Mouse (Mus musculus): ENCODE measurements around the gene Gm11992. TPM values are rescaled to one million over a fixed set of nuclear protein-coding genes. Genes with fewer than 3 reads are reported as not detected.

Gene Gm11992
- polyA plus RNA-seq, 1 experiment from 2014 or later: 0.09 TPM

DNA sequence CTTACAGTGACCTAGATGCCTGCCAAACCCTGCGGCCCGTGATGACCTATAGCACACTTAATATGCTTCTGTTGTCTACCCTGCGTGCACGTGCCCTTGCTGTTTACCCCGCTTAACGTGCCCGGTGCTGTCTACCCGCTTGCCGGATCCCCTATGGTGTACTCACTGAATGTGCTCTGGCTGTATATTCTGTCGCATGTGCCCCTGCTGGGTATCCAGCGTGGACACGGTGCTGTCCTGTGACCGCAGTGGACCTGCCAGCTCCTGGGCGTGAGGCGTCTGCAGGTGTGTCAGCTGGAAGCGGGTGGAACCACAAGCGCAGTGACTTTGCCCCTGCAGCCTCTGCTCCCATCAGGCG is 288 bp downstream of the Gm11992 start, which contains the start of gene Sun3:
Gene Sun3, minus strand, starts transcription at position 289 of the 358 bp plus-strand sequence.
- peaks cover 12% of the 10 kb centered on the region for H3K4me1 ChIP-seq
- H3K9me3 ChIP-seq (replicated peaks): no peaks in the 10 kb centered on the region
- H3K27me3 ChIP-seq (ENCODE audit: low read depth, poor library complexity, severe bottlenecking): peaks cover 35% of the 10 kb centered on the region
- no peak within 1 kb of the TSS for H3K27ac ChIP-seq
- DNase-seq (ENCODE audit: low spot score): no peak
- peak within 1 kb of the TSS; percentile 59 for H3K4me3 ChIP-seq
- WGBS: under 1% methylated on average over 18 of the region's 18 CpGs
- H3K36me3 ChIP-seq: no peaks in the 10 kb centered on the region

DNA sequence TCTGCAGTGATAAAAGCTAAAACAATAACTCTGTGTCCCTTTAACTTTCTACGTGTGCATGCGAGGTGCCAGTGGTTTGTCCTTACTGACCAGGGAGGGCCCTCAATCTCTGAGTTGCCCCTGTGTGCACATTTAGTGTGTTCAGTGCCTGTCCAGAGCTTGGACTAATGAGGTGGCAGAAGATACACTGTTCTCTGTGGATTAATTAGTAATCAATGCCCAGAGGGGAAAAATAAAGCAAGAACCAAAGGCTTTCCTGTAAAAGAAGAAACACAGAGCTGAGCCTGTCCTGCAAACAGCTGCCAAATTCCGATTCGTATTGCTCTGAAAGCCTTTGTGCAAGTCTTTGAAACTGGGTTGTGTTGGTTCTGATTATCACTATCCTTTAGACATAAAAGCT is 1.8 kb downstream of the Gm11992 start:
- no peaks in the 10 kb centered on the region for H3K36me3 ChIP-seq
- 80% methylated on average over 4 of the region's 4 CpGs for WGBS
- H3K4me1 ChIP-seq: peaks cover 12% of the 10 kb centered on the region
- H3K27me3 ChIP-seq (ENCODE audit: low read depth, poor library complexity, severe bottlenecking): peaks cover 35% of the 10 kb centered on the region
- DNase-seq (ENCODE audit: low spot score): no peak
- H3K27ac ChIP-seq: no peak overlapping the region
- no peak overlapping the region for H3K4me3 ChIP-seq
- no peaks in the 10 kb centered on the region for H3K9me3 ChIP-seq (replicated peaks)

DNA sequence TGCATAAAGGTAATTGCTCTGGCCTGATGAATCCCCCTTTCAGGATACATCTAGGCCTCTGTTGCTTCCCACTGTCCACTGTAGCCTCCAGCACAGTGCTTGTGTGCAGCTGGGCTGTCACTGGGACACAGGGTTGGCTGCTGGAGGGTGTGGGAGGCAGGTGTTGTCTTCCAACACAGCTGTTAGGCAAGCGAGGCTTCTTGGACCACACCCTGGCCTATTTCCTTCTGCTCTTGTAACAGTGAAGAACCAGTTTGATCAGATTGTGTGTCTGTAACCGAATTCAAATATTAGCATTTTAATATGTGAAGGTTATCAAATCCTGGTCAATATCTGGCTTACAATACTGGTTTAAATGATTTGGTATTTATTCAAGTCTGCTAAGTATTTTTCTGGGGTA is 3.5 kb downstream of the Gm11992 start:
- Histone ChIP-seq H3K36me3 (no peaks in the 10 kb centered on the region), H3K4me3 (no peak overlapping the region), H3K27me3 (ENCODE audit: low read depth, poor library complexity, severe bottlenecking) (peaks cover 35% of the 10 kb centered on the region), H3K9me3 (replicated peaks) (no peaks in the 10 kb centered on the region), H3K27ac (no peak overlapping the region), H3K4me1 (peaks cover 12% of the 10 kb centered on the region)
- 72% methylated on average over 2 of the region's 2 CpGs for WGBS
- DNase-seq (ENCODE audit: low spot score): no peak

DNA sequence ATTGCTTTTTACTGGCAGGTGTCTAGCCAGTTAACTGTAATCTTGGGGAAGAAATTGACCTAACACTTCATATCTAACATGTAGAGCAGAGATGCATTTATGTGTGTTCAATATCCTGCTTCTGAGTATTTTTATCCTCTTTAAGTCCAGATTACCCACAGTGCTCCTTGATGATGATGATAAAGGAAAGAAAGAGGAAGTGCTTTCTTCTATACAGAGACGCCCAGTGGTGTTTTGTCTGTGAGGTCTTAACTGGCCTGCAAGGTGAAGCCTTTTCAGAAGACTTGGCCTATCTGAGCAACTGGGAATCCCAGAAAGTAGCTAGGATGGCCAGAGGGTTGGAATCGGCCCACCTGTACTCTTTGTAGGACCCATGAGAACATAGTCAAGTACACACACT is 8.5 kb downstream of the Gm11992 start:
- WGBS: 85% methylated on average over 2 of the region's 2 CpGs
- no peaks in the 10 kb centered on the region for H3K4me1 ChIP-seq
- no peak overlapping the region for H3K27ac ChIP-seq
- no peak for DNase-seq (ENCODE audit: low spot score)
- H3K9me3 ChIP-seq (replicated peaks): no peaks in the 10 kb centered on the region
- H3K4me3 ChIP-seq: no peak overlapping the region
- peaks cover 1% of the 10 kb centered on the region; the same call in 1 of the 2 replicates for H3K27me3 ChIP-seq (ENCODE audit: low read depth, poor library complexity, severe bottlenecking)
- no peaks in the 10 kb centered on the region for H3K36me3 ChIP-seq

DNA sequence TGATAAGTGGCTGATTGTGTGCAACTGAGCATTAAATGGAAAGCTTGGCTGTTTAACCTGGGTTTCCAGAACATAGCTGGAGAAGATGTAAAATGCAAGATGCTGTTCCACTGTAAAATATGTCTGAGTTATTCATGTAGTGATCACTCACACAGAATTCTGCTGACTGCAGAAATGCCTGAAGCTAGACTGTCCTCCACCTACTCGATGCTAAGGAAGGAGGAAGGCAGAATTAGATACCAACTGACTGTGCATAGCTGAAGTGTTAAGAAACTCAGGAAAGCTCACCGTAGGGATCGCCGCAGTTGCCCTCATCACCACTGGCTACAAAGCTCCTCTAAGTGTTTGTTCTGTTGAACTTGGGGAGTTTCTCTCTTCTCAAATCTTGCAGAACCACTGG is 9.3 kb downstream of the Gm11992 start:
- Histone ChIP-seq H3K9me3 (replicated peaks) (no peaks in the 10 kb centered on the region), H3K27ac (no peak overlapping the region), H3K4me1 (no peaks in the 10 kb centered on the region), H3K4me3 (no peak overlapping the region), H3K36me3 (no peaks in the 10 kb centered on the region), H3K27me3 (ENCODE audit: low read depth, poor library complexity, severe bottlenecking) (no peaks in the 10 kb centered on the region)
- no peak for DNase-seq (ENCODE audit: low spot score)
- WGBS: 91% methylated on average over 4 of the region's 4 CpGs

DNA sequence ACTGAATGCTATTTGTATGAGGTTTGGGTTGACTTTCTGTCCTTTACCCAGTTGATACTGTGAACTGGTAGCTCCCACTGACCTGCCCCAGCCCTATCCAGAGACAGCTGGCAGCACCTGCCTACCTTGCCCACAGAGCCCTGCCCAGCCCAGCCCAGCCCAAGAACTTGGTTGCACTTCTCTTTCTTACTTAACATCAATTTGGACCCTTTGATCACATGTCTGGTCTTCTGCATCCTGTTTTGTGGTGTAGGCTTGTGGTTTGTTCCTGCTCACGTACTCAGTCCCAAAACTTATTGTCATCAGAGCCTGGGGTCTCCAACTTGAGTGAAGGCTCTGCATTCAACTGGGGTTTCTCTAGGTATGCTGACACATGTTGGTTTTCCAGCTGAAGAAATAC is 11.6 kb downstream of the Gm11992 start:
- no peaks in the 10 kb centered on the region for H3K9me3 ChIP-seq (replicated peaks)
- H3K4me3 ChIP-seq: no peak overlapping the region
- 74% methylated on average over 1 of the region's 1 CpGs for WGBS
- no peak for DNase-seq (ENCODE audit: low spot score)
- no peaks in the 10 kb centered on the region for H3K27me3 ChIP-seq (ENCODE audit: low read depth, poor library complexity, severe bottlenecking)
- H3K27ac ChIP-seq: no peak overlapping the region
- H3K36me3 ChIP-seq: no peaks in the 10 kb centered on the region
- H3K4me1 ChIP-seq: no peaks in the 10 kb centered on the region

DNA sequence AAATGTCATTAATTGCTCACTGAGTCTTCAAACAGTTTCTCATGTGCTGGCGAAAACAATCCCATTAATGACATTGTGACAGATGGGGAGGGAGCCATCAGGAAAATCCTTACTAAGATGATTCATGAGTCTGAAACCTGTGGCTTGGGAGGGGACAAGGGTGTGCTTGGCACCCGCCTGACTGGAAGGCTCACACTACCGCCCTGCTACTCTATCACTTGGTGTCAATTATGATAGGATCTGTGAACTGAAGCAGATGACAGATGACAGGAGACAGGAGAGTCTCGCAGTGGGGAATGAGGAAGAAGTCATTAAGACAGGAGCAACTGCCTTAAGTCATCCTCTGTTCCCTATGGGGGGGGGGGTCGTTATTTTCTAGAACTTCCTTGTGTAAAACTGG is 12.1 kb downstream of the Gm11992 start:
- no peaks in the 10 kb centered on the region for H3K9me3 ChIP-seq (replicated peaks)
- H3K27ac ChIP-seq: no peak overlapping the region
- WGBS: 38% methylated on average over 5 of the region's 5 CpGs
- H3K36me3 ChIP-seq: no peaks in the 10 kb centered on the region
- no peak for DNase-seq (ENCODE audit: low spot score)
- H3K4me1 ChIP-seq: no peaks in the 10 kb centered on the region
- no peak overlapping the region for H3K4me3 ChIP-seq
- no peaks in the 10 kb centered on the region for H3K27me3 ChIP-seq (ENCODE audit: low read depth, poor library complexity, severe bottlenecking)

DNA sequence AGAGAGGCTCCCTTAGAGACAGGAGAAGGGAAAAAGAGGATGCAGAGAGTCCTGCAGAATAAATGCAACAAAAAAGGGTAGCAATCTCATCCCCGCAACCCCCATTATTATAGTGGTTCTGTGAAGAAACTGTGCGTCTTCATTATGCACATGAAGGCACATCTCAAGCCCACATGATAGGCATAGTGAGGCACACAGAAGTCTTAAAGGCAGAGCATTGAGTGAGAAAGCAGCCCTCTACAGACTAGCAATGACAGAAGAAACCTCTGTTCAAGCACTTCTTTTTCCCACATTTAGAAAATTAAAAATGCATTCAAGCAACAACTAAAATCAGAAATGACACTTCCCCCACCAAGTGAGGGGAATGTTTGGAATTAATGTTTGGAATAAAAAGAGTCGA is 28.1 kb downstream of the Gm11992 start:
- H3K4me1 ChIP-seq: no peaks in the 10 kb centered on the region
- no peak overlapping the region for H3K4me3 ChIP-seq
- WGBS: 93% methylated on average over 3 of the region's 3 CpGs
- H3K27me3 ChIP-seq (ENCODE audit: low read depth, poor library complexity, severe bottlenecking): no peaks in the 10 kb centered on the region
- DNase-seq (ENCODE audit: low spot score): no peak
- no peak overlapping the region for H3K27ac ChIP-seq
- no peaks in the 10 kb centered on the region for H3K36me3 ChIP-seq
- no peaks in the 10 kb centered on the region for H3K9me3 ChIP-seq (replicated peaks)

DNA sequence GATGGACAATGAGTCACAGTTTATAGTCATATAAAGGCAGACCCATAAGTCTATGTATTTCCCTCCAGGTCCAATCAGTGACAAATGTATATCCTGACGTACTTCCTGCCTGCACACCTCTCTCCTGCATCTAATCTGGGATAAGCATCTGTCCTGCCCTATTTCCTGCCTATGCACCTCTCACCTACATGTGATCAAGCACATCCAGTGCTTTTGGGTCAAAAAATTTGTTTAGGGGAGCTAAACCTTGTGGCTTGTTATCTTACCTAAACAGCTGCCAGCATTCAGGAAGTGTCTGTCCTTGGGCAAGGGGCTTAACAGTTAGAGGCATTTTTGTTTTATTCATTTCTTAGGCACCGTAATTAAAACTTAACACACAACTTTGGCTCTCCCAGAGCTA is 64.8 kb downstream of the Gm11992 start:
- 70% methylated on average over 2 of the region's 2 CpGs for WGBS
- Histone ChIP-seq H3K9me3 (replicated peaks) (no peaks in the 10 kb centered on the region), H3K36me3 (no peaks in the 10 kb centered on the region), H3K4me1 (peaks cover 19% of the 10 kb centered on the region), H3K4me3 (no peak overlapping the region), H3K27me3 (ENCODE audit: low read depth, poor library complexity, severe bottlenecking) (peaks cover 43% of the 10 kb centered on the region), H3K27ac (no peak overlapping the region)
- DNase-seq (ENCODE audit: low spot score): no peak

DNA sequence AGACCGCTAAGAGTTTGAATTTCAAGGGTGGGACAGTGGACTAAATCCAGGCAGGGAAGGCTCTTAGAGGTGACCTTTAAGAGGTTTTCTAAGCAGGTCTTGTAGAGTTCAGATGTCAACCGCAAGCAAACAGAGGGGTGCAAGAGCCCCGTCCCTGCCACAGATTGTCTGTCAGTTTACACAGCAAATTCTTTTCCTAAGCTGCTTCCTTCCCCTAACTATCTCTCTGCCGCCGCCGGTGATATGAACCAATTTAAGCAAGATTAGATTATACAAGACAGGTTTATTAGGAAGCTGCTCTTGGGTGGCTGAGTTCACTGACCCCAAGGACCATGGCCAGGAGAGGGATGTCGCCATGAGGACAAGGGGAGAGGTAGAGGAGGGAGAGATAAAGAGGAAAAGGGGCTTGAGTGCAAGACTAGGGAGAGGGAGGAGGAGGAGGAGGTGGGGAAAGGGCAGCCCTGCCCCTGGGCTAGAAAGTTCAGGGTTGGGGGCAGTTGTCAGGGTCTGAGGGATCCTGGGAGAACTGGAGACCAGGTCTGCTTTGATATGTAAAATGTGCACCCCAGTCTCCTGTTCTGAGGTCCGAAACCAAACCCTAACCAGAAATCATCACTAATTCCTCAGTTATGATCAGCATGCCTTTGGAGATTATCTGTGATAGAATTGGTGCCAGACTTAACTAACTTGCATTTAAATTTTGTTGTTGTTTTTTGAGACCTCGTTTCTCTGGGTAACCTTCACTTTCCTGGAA is 67.2 kb downstream of the Gm11992 start:
- no peak for DNase-seq (ENCODE audit: low spot score)
- H3K4me3 ChIP-seq: peak overlapping the region; percentile 25; the same call in 1 of the 2 replicates
- 9% methylated on average over 9 of the region's 9 CpGs for WGBS
- peaks cover 67% of the 10 kb centered on the region for H3K27me3 ChIP-seq (ENCODE audit: low read depth, poor library complexity, severe bottlenecking)
- H3K9me3 ChIP-seq (replicated peaks): no peaks in the 10 kb centered on the region
- H3K36me3 ChIP-seq: no peaks in the 10 kb centered on the region
- H3K27ac ChIP-seq: no peak overlapping the region
- peaks cover 31% of the 10 kb centered on the region for H3K4me1 ChIP-seq

DNA sequence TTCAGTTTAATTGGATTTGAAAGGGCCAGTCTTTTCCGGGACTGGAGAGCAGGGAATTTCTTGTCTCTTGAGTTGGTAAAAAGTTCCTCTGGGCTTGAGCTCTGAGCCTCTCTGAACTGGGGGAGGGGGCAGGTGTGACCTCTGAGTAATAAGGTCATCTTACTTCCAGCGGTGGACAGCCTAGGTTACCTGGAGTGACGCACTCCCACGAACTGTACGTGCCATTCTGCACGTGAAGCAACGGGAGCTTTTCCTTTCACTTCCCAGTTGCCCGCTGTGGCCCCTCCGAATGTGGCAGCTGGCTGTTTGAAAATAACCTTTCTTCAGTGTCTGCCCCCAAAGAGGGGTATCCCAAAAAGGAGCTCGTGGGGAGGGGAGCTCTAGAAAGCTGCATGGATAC is 67.7 kb downstream of the Gm11992 start:
- H3K27ac ChIP-seq: no peak overlapping the region
- H3K4me3 ChIP-seq: peak overlapping the region; percentile 25; the same call in 1 of the 2 replicates
- 2% methylated on average over 10 of the region's 10 CpGs for WGBS
- no peak for DNase-seq (ENCODE audit: low spot score)
- H3K27me3 ChIP-seq (ENCODE audit: low read depth, poor library complexity, severe bottlenecking): peaks cover 72% of the 10 kb centered on the region
- peaks cover 31% of the 10 kb centered on the region for H3K4me1 ChIP-seq
- H3K9me3 ChIP-seq (replicated peaks): no peaks in the 10 kb centered on the region
- no peaks in the 10 kb centered on the region for H3K36me3 ChIP-seq

DNA sequence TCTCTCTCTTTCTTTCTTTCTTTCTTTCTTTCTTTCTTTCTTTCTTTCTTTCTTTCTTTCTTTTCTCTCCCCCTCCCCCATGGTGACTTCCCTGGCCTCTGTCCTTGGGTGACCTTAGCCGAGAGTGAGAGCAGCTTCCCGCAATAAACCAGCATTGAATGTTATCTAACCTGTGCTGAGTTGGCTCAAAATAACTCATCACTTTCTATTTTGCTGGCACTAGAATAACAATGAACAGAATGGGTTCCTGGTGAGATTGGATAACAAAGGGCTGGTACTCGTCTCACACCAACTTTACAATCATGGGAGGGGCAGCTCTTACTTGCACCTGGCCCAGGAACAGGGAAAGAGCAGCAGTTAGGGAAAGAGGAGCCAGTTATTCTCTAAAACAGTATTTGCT is 68.5 kb downstream of the Gm11992 start:
- Histone ChIP-seq H3K9me3 (replicated peaks) (no peaks in the 10 kb centered on the region), H3K27ac (no peak overlapping the region), H3K4me3 (no peak overlapping the region), H3K4me1 (peaks cover 31% of the 10 kb centered on the region), H3K27me3 (ENCODE audit: low read depth, poor library complexity, severe bottlenecking) (peaks cover 77% of the 10 kb centered on the region), H3K36me3 (no peaks in the 10 kb centered on the region)
- DNase-seq (ENCODE audit: low spot score): no peak
- WGBS: 1% methylated on average over 3 of the region's 3 CpGs

DNA sequence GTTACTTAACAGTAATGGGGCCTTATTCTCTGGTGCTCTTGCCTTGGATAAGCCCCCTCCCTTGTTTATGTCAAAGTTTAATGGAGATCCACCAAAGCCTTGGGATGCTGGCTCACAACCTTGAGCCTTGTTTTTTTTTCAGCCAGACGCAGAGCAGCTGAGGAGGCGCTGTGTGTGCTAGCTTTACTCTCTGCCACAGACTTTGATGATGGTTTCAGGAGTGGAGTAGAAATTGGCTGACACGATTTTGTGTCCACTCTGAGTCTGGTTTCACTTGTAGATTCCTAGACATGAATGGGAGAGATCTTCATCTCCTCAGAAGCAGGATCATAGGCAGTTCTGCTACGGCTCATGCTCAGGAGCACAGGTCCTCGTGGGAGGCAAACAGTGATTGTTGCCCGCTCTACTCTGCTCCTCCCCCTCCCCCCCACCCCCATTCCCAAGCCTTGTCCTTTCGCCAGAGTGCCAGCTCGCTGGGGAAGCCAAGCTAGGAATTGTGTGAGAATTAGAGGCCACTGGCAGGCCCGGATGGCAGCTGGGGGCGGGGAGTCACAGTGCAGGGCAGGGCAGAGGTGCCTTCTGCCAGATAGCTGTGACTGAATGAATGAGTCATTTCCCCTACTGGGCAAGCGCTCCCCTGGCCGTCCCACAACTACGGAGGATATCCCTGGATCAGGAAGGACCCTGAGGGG is 69.1 kb downstream of the Gm11992 start:
- Histone ChIP-seq H3K27me3 (ENCODE audit: low read depth, poor library complexity, severe bottlenecking) (peaks cover 77% of the 10 kb centered on the region), H3K27ac (no peak overlapping the region)
- peak; percentile 45 for DNase-seq (ENCODE audit: low spot score)

More for the DNA sequence above, 69.1 kb downstream of the Gm11992 start:
- WGBS: under 1% methylated on average over 13 of the region's 13 CpGs
- H3K4me1 ChIP-seq: peaks cover 31% of the 10 kb centered on the region
- no peaks in the 10 kb centered on the region for H3K36me3 ChIP-seq
- peak overlapping the region; percentile 38 for H3K4me3 ChIP-seq
- no peaks in the 10 kb centered on the region for H3K9me3 ChIP-seq (replicated peaks)
